Mouse (Mus musculus) lung, embryonic 15.5 days (tissue): ENCODE measurements around the gene Metap1d. TPM values are rescaled to one million over a fixed set of nuclear protein-coding genes. Genes with fewer than 3 reads are reported as not detected.

ENCODE experiments used
- ATAC-seq: fragments of 200-750 bp; cut with Nextera tagmentation; 2 replicates; pipeline ENCODE4 v1.8.0; 2017; ENCODE audit warnings: moderate number of reproducible peaks, borderline replicate concordance; ENCODE audit not compliant: low FRiP score, low TSS enrichment; ENCODE audit errors: extremely low read depth
- H3K27ac ChIP-seq: fragments of 300-500 bp; sonication (generic); 2 replicates; pipeline ENCODE4 v1.5.1; 2015; ENCODE audit warnings: moderate library complexity, mild to moderate bottlenecking, inconsistent platforms
- H3K27me3 ChIP-seq: fragments of 300-500 bp; sonication (generic); 2 replicates; pipeline ENCODE4 v1.6.1; 2015; ENCODE audit warnings: inconsistent platforms
- H3K36me3 ChIP-seq: fragments of 300-500 bp; sonication (generic); 2 replicates; pipeline ENCODE4 v1.6.1; 2015; ENCODE audit warnings: inconsistent platforms
- H3K4me1 ChIP-seq: fragments of 300-500 bp; sonication (generic); 2 replicates; pipeline ENCODE4 v1.6.1; 2015; ENCODE audit warnings: inconsistent platforms
- H3K4me2 ChIP-seq: fragments of 300-500 bp; sonication (generic); 2 replicates; pipeline ENCODE4 v1.6.1; 2015; ENCODE audit warnings: inconsistent platforms, mild to moderate bottlenecking, moderate library complexity
- H3K4me3 ChIP-seq: fragments of 300-500 bp; sonication (generic); 2 replicates; pipeline ENCODE4 v1.5.1; 2015; ENCODE audit warnings: mild to moderate bottlenecking, inconsistent platforms
- H3K9ac ChIP-seq: fragments of 300-500 bp; sonication (generic); 2 replicates; pipeline ENCODE4 v1.6.1; 2015; ENCODE audit warnings: inconsistent platforms
- H3K9me3 ChIP-seq: fragments of 300-500 bp; sonication (generic); 2 replicates; pipeline ENCODE4 v1.6.1; 2016; ENCODE audit warnings: inconsistent platforms
- WGBS: fragments of 180-500 bp; shearing (Covaris S2); methylation state at CpG from one replicate; pipeline ENCODE4 v1.1.7; 2015; 5-methylcytosine and 5-hydroxymethylcytosine counted together
- polyA plus RNA-seq: library from polyadenylated mRNA; unstranded; fragments of >200 nt; fragmentation: Nextera tagmentation; extraction: Ambion mirVana; gene quantifications from 2 replicates; pipeline ENCODE4 v1.2.1, GENCODE M21; 2015

Gene Metap1d
- 33.1 and 34.5 TPM in 2 replicates for polyA plus RNA-seq

GRCm38 (mm10) chr2:71453161-71453916 is at the start of gene Metap1d:
TSS of gene Metap1d (plus strand) at chr2:71453276.
- Histone ChIP-seq H3K4me2 (peak within 1 kb of the TSS; percentile 86), H3K27me3 (peaks cover 19% of the 10 kb centered on the region; the same call in 1 of the 2 replicates), H3K4me3 (peak within 1 kb of the TSS; percentile 57), H3K27ac (no peak within 1 kb of the TSS), H3K9me3 (no peaks in the 10 kb centered on the region), H3K36me3 (no peaks in the 10 kb centered on the region), H3K4me1 (peaks cover 10% of the 10 kb centered on the region; the same call in 1 of the 2 replicates), H3K9ac (peak within 1 kb of the TSS; percentile 59)
- peak; percentile 97 for ATAC-seq
- WGBS = under 1% methylated on average over 61 of the region's 61 CpGs

GRCm38 (mm10) chr2:71405613-71406012 is 47.5 kb upstream of the Metap1d start:
- Histone ChIP-seq H3K9me3 (no peaks in the 10 kb centered on the region), H3K4me3 (no peak overlapping the region), H3K4me1 (no peaks in the 10 kb centered on the region), H3K27me3 (no peaks in the 10 kb centered on the region), H3K27ac (no peak overlapping the region), H3K4me2 (no peak overlapping the region), H3K36me3 (peaks cover 12% of the 10 kb centered on the region), H3K9ac (no peak overlapping the region)
- WGBS = 88% methylated on average over 1 of the region's 1 CpGs
- no peak for ATAC-seq

- Histone ChIP-seq H3K9me3 (no peaks in the 10 kb centered on the region), H3K4me3 (no peak overlapping the region), H3K4me1 (no peaks in the 10 kb centered on the region), H3K36me3 (peaks cover 19% of the 10 kb centered on the region), H3K27ac (no peak overlapping the region), H3K4me2 (no peak overlapping the region), H3K9ac (no peak overlapping the region), H3K27me3 (no peaks in the 10 kb centered on the region)
- ATAC-seq = no peak
- WGBS = 89% methylated on average over 3 of the region's 3 CpGs
These were observed 34.3 kb upstream of the Metap1d start for GRCm38 (mm10) chr2:71418760-71419280.

- Histone ChIP-seq H3K36me3 (peaks cover 23% of the 10 kb centered on the region), H3K9me3 (no peaks in the 10 kb centered on the region), H3K4me3 (no peak overlapping the region), H3K9ac (no peak overlapping the region), H3K4me2 (no peak overlapping the region), H3K27ac (no peak overlapping the region), H3K4me1 (no peaks in the 10 kb centered on the region), H3K27me3 (no peaks in the 10 kb centered on the region)
- no peak for ATAC-seq
- 89% methylated on average over 3 of the region's 3 CpGs for WGBS
These were observed 33.7 kb upstream of the Metap1d start for GRCm38 (mm10) chr2:71419408-71419807.

GRCm38 (mm10) chr2:71420895-71421425 is 32.1 kb upstream of the Metap1d start:
- Histone ChIP-seq H3K9me3 (no peaks in the 10 kb centered on the region), H3K36me3 (peaks cover 26% of the 10 kb centered on the region), H3K27ac (no peak overlapping the region), H3K4me1 (no peaks in the 10 kb centered on the region), H3K9ac (no peak overlapping the region), H3K4me2 (no peak overlapping the region), H3K4me3 (no peak overlapping the region), H3K27me3 (no peaks in the 10 kb centered on the region)
- 94% methylated on average over 9 of the region's 9 CpGs for WGBS
- ATAC-seq = no peak

GRCm38 (mm10) chr2:71424545-71424944 is 28.5 kb upstream of the Metap1d start:
- Histone ChIP-seq H3K4me3 (no peak overlapping the region), H3K27me3 (no peaks in the 10 kb centered on the region), H3K9ac (no peak overlapping the region), H3K4me1 (no peaks in the 10 kb centered on the region), H3K9me3 (no peaks in the 10 kb centered on the region), H3K27ac (no peak overlapping the region), H3K36me3 (peaks cover 27% of the 10 kb centered on the region; the same call in 1 of the 2 replicates), H3K4me2 (no peak overlapping the region)
- 75% methylated on average over 4 of the region's 4 CpGs for WGBS
- no peak for ATAC-seq

- H3K4me2 ChIP-seq = no peak overlapping the region
- no peaks in the 10 kb centered on the region for H3K9me3 ChIP-seq
- H3K4me3 ChIP-seq = no peak overlapping the region
- WGBS = 82% methylated on average over 3 of the region's 4 CpGs
- no peak overlapping the region for H3K9ac ChIP-seq
- ATAC-seq = no peak
- no peaks in the 10 kb centered on the region for H3K27me3 ChIP-seq
- H3K36me3 ChIP-seq = peaks cover 49% of the 10 kb centered on the region
- no peak overlapping the region for H3K27ac ChIP-seq
- H3K4me1 ChIP-seq = no peaks in the 10 kb centered on the region
These were observed 17.6 kb upstream of the Metap1d start for GRCm38 (mm10) chr2:71435440-71435839.

GRCm38 (mm10) chr2:71443376-71443775 is 9.7 kb upstream of the Metap1d start:
- H3K4me3 ChIP-seq = no peak overlapping the region
- peaks cover 21% of the 10 kb centered on the region for H3K36me3 ChIP-seq
- H3K4me1 ChIP-seq = no peaks in the 10 kb centered on the region
- no peak overlapping the region for H3K4me2 ChIP-seq
- no peak for ATAC-seq
- H3K27me3 ChIP-seq = peaks cover 8% of the 10 kb centered on the region; the same call in 1 of the 2 replicates
- H3K9ac ChIP-seq = no peak overlapping the region
- H3K27ac ChIP-seq = no peak overlapping the region
- 18% methylated on average over 2 of the region's 2 CpGs for WGBS
- H3K9me3 ChIP-seq = no peaks in the 10 kb centered on the region

GRCm38 (mm10) chr2:71445536-71446196 is 7.4 kb upstream of the Metap1d start:
- H3K4me3 ChIP-seq = no peak overlapping the region
- H3K36me3 ChIP-seq = peaks cover 9% of the 10 kb centered on the region; the same call in 1 of the 2 replicates
- ATAC-seq = no peak
- H3K4me1 ChIP-seq = no peaks in the 10 kb centered on the region
- no peaks in the 10 kb centered on the region for H3K9me3 ChIP-seq
- no peak overlapping the region for H3K4me2 ChIP-seq
- H3K9ac ChIP-seq = no peak overlapping the region
- H3K27me3 ChIP-seq = peaks cover 15% of the 10 kb centered on the region; the same call in 1 of the 2 replicates
- WGBS = 50% methylated on average over 17 of the region's 17 CpGs
- H3K27ac ChIP-seq = no peak overlapping the region

- H3K4me2 ChIP-seq = no peak overlapping the region
- H3K27me3 ChIP-seq = peaks cover 27% of the 10 kb centered on the region; the same call in 1 of the 2 replicates
- H3K9me3 ChIP-seq = no peaks in the 10 kb centered on the region
- H3K9ac ChIP-seq = no peak overlapping the region
- H3K4me1 ChIP-seq = peaks cover 10% of the 10 kb centered on the region; the same call in 1 of the 2 replicates
- H3K36me3 ChIP-seq = no peaks in the 10 kb centered on the region
- 8% methylated on average over 2 of the region's 2 CpGs for WGBS
- H3K4me3 ChIP-seq = no peak overlapping the region
- no peak for ATAC-seq
- no peak overlapping the region for H3K27ac ChIP-seq
These were observed 3.5 kb upstream of the Metap1d start for GRCm38 (mm10) chr2:71449604-71450003.

- H3K9me3 ChIP-seq = no peaks in the 10 kb centered on the region
- 61% methylated on average over 5 of the region's 5 CpGs for WGBS
- no peak for ATAC-seq
- H3K4me2 ChIP-seq = no peak overlapping the region
- H3K36me3 ChIP-seq = no peaks in the 10 kb centered on the region
- no peak overlapping the region for H3K9ac ChIP-seq
- no peak overlapping the region for H3K4me3 ChIP-seq
- H3K27ac ChIP-seq = no peak overlapping the region
- peaks cover 19% of the 10 kb centered on the region; the same call in 1 of the 2 replicates for H3K27me3 ChIP-seq
- peaks cover 10% of the 10 kb centered on the region; the same call in 1 of the 2 replicates for H3K4me1 ChIP-seq
These were observed 1.3 kb upstream of the Metap1d start for GRCm38 (mm10) chr2:71451761-71452160.
